Mouse (Mus musculus) small intestine, adult 10 weeks (tissue): ENCODE measurements around the gene Ccdc150. TPM values are rescaled to one million over a fixed set of nuclear protein-coding genes. Genes with fewer than 3 reads are reported as not detected.

Experiments used
- polyA plus RNA-seq: library from polyadenylated mRNA; stranded (reverse); fragments of 350-450 nt; fragmentation: Illumina TruSeq; extraction: RNeasy Lipid Tissue Mini Kit (QIAGEN cat#74804); gene quantifications from one replicate; pipeline ENCODE4 v1.2.3, GENCODE M21; 2014; ENCODE audit warnings: low replicate concordance

Ccdc150 gene
- polyA plus RNA-seq, result not detected

GRCm38 (mm10) chr1:54250158-54250866 is at the start of gene Ccdc150:
Ccdc150 (plus strand) TSS chr1:54250683.

Other genes starting within 250 kb of the Ccdc150 start
- gene Hecw2, start 55.5 kb upstream of the Ccdc150 start, polyA plus RNA-seq, result 1.3 TPM
- gene Gtf3c3, start 188.3 kb downstream of the Ccdc150 start, polyA plus RNA-seq, result 29.1 TPM